27 mouse cellular contexts compared by ENCODE assay signal in the genomic region with DNA sequence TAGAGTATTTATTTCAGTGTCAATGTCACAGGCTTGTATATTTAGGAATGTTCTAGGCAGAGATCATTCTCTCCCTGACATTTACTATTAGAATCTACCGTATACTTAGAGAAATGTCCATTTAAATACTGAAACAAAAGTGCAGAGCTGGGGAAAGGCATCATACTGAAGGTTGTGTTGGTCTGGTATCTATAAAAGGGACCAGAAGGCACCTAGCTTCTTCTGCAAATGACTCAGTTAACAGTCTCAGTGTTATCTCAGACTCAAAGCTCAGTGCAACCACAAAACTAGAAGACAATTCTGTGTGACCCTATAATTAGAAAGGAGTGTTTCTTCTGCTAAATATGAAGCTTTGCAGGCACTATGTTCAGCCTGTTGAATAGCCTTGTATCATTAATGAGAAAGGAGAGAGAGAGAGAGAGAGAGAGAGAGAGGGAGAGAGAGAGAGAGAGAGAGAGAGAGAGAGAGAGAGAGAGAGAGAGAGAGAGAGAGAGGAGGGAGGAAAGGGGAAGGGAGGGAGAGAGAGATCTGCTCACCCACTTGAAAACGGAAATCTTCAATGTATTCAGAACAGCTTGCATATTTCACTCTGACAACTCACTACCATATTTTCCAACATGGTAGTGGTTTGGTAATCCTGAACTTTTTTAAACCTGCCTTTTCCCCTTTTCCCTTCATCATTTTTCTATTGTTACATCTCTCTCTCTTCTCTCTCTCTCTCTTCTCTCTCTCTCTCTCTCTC. TPM values are rescaled to one million over a fixed set of nuclear protein-coding genes. Genes with fewer than 3 reads are reported as not detected.
A peak's percentile ranks its signal among the peaks of the same experiment; 100 is the strongest.
DNase-seq lines count a peak whose midpoint lies in the region; ATAC-seq and TF ChIP-seq lines count a peak whose summit lies in the region.
"Had no signal": no experiment of that assay in that cellular context is flagged by ENCODE, and none has a peak within 500 bp of the region (broad histone marks: within the 10 kb centered on the region; RNA-seq: fewer than 3 reads in every experiment).

A gene (plus strand): TSS at position 393 of the 742 bp plus-strand sequence.

- peak within 1 kb of the TSS; percentile 79 for H3K27ac ChIP-seq in MEL (ENCODE audit: control insufficient read depth, low read depth, low read length)
- no peak within 1 kb of the TSS for H3K27ac ChIP-seq in cerebellum, adult 2 months (ENCODE audit: insufficient read depth, low read length)
- H3K27ac ChIP-seq: embryonic facial prominence, embryonic 12.5 days; forebrain, embryonic 13.5 days; heart, embryonic 13.5 days; hindbrain, embryonic 13.5 days; intestine, embryonic 15.5 days; midbrain, embryonic 13.5 days had no signal

- ATAC-seq in megakaryocyte, adult 5-6 weeks (ENCODE audit: poor library complexity, severe bottlenecking), result peak; percentile 15; the same call in 1 of the 2 replicates
- ATAC-seq: forebrain, embryonic 13.5 days; intestine, embryonic 15.5 days; midbrain, embryonic 13.5 days; Patski had no signal

- TF ChIP-seq POLR2A in MEL (IDR thresholded peaks at IDR 0.05; ENCODE audit: control insufficient read depth in 1 of 2, insufficient read depth in 1 of 2, low read depth in 1 of 2, low read length in 2 of 2, poor library complexity in 1 of 2), result no peak
- TF ChIP-seq POLR2A in cerebellum, adult 2 months (IDR thresholded peaks at IDR 0.05; ENCODE audit: borderline replicate concordance, insufficient read depth, low read length), result no peak

- H3K4me1 ChIP-seq in MEL (ENCODE audit: control insufficient read depth in 1 of 2, insufficient read depth in 2 of 2, low read length in 2 of 2), result peaks cover 3 to 18% of the 10 kb centered on the region in 2 experiments; a peak in 3 of 4 replicates
- no peaks in the 10 kb centered on the region for H3K4me1 ChIP-seq in cerebellum, adult 2 months (ENCODE audit: control insufficient read depth, insufficient read depth, low read length)
- H3K4me1 ChIP-seq: embryonic facial prominence, embryonic 12.5 days; forebrain, embryonic 13.5 days; heart, embryonic 13.5 days; hindbrain, embryonic 13.5 days; intestine, embryonic 15.5 days; midbrain, embryonic 13.5 days had no signal

- peak; percentile 52 for DNase-seq in CD4-positive, CD25-positive, alpha-beta regulatory T cell, adult 2 months (ENCODE audit: low read depth, low spot score)
- peak; percentile 63 for DNase-seq in MEL (ENCODE audit: low read depth, low spot score)
- DNase-seq in splenic B cell, adult 2 months (ENCODE audit: low read depth, low spot score), result peak; percentile 28
- DNase-seq in cerebellum, adult 11-12 months, result no peak
- DNase-seq in cerebellum, adult 2 months, result no peak
- no peak for DNase-seq in natural killer cell, adult 2 months (ENCODE audit: low spot score in 2 of 2)
- DNase-seq: cerebellum, adult 9-11 months; gastrocnemius, postnatal 10 days; heart, adult 11 months; kidney, postnatal 4 days; lung, adult 2 months; lung, postnatal 4 days; right cerebral cortex, postnatal 4 days had no signal

- TF ChIP-seq RAD21 in MEL (IDR thresholded peaks at IDR 0.05; ENCODE audit: low read depth, low read length), result no peak

- H3K9ac ChIP-seq in MEL (ENCODE audit: control insufficient read depth, low read depth, low read length, poor library complexity, severe bottlenecking), result peak within 1 kb of the TSS; percentile 55
- H3K9ac ChIP-seq: embryonic facial prominence, embryonic 12.5 days; forebrain, embryonic 13.5 days; heart, embryonic 13.5 days; hindbrain, embryonic 13.5 days; intestine, embryonic 15.5 days; midbrain, embryonic 13.5 days had no signal

- TF ChIP-seq CTCF in MEL (IDR thresholded peaks at IDR 0.05 in 2 of 3, conservative IDR thresholded peaks at IDR 0.05 in 1 of 3; ENCODE audit: control insufficient read depth in 1 of 3, insufficient read depth in 1 of 3, low read depth in 2 of 3, low read length in 3 of 3, poor library complexity in 1 of 3, severe bottlenecking in 1 of 3), result no peak
- TF ChIP-seq CTCF in cerebellum, adult 2 months (IDR thresholded peaks at IDR 0.05; ENCODE audit: borderline replicate concordance, insufficient read depth, low read depth, low read length), result no peak

- H3K79me2 ChIP-seq in MEL (ENCODE audit: control insufficient read depth, insufficient read depth, low read length, poor library complexity), result no peaks in the 10 kb centered on the region

- peak; percentile 20 to 66; a peak in 2 of 4 replicates for TF ChIP-seq EP300 in MEL (IDR thresholded peaks at IDR 0.05; ENCODE audit: low read depth in 1 of 2, low read length in 2 of 2)

- H3K9me3 ChIP-seq in MEL (replicated peaks; ENCODE audit: insufficient read depth, low read length), result no peaks in the 10 kb centered on the region
- H3K9me3 ChIP-seq: embryonic facial prominence, embryonic 12.5 days; forebrain, embryonic 13.5 days; heart, embryonic 13.5 days; hindbrain, embryonic 13.5 days; intestine, embryonic 15.5 days; midbrain, embryonic 13.5 days had no signal

- H3K4me3 ChIP-seq in MEL (ENCODE audit: control insufficient read depth in 1 of 2, insufficient read depth in 1 of 2, low read depth in 2 of 2, low read length in 2 of 2), result peak within 1 kb of the TSS; percentile 48 to 71
- H3K4me3 ChIP-seq in cerebellum, adult 2 months (replicated peaks; ENCODE audit: insufficient read depth, low read depth, low read length), result no peak within 1 kb of the TSS
- H3K4me3 ChIP-seq: embryonic facial prominence, embryonic 12.5 days; erythroblast, embryonic 14.5 days; forebrain, embryonic 13.5 days; heart, embryonic 13.5 days; hindbrain, embryonic 13.5 days; intestine, embryonic 15.5 days; midbrain, embryonic 13.5 days; myocyte had no signal

- no peaks in the 10 kb centered on the region for H3K27me3 ChIP-seq in MEL (ENCODE audit: control insufficient read depth in 1 of 2, insufficient read depth in 2 of 2, low read length in 2 of 2)
- no peaks in the 10 kb centered on the region for H3K27me3 ChIP-seq in splenic B cell, adult 2 months (ENCODE audit: control insufficient read depth, insufficient read depth, low read length, poor library complexity, severe bottlenecking)
- H3K27me3 ChIP-seq in cerebellum, adult 2 months (ENCODE audit: control insufficient read depth, insufficient read depth, low read length), result no peaks in the 10 kb centered on the region
- H3K27me3 ChIP-seq: embryonic facial prominence, embryonic 12.5 days; forebrain, embryonic 13.5 days; heart, embryonic 13.5 days; hindbrain, embryonic 13.5 days; intestine, embryonic 15.5 days; midbrain, embryonic 13.5 days had no signal

- 58% methylated on average over 2 of the region's 2 CpGs for WGBS in cerebellum, adult 2 months

- H3K36me3 ChIP-seq in MEL (ENCODE audit: control insufficient read depth in 1 of 2, insufficient read depth in 2 of 2, low read length in 2 of 2), result peaks cover 0 to 21% of the 10 kb centered on the region in 2 experiments; a peak in 2 of 4 replicates
- H3K36me3 ChIP-seq in splenic B cell, adult 2 months (ENCODE audit: control insufficient read depth, insufficient read depth, low read length, poor library complexity, severe bottlenecking), result no peaks in the 10 kb centered on the region
- H3K36me3 ChIP-seq: embryonic facial prominence, embryonic 12.5 days; heart, embryonic 13.5 days; hindbrain, embryonic 13.5 days; intestine, embryonic 15.5 days; midbrain, embryonic 13.5 days had no signal

TF ChIP-seq in MEL, 35 proteins besides CTCF, POLR2A, EP300 and RAD21:
- TF ChIP-seq MYB (IDR thresholded peaks at IDR 0.05; ENCODE audit: low read depth, low read length), result peak; percentile 43; the same call in 1 of the 2 replicates
- no peak for TF ChIP-seq CHD1 (IDR thresholded peaks at IDR 0.05; ENCODE audit: low read depth, low read length)
- TF ChIP-seq JUND (IDR thresholded peaks at IDR 0.05; ENCODE audit: low read depth, low read length), result peak; percentile 81; the same call in 1 of the 2 replicates
- TF ChIP-seq RCOR1 (IDR thresholded peaks at IDR 0.05; ENCODE audit: low read depth, low read length), result peak; percentile 46; the same call in 1 of the 2 replicates
- 0 out of 2 replicates have a peak, but pooled peaks have one; percentile 46 for TF ChIP-seq ETS1 (IDR thresholded peaks at IDR 0.05; ENCODE audit: low read depth, low read length)
- TF ChIP-seq MEF2A (IDR thresholded peaks at IDR 0.05; ENCODE audit: extremely low read depth, insufficient replicate concordance, low read depth, low read length, poor library complexity, severe bottlenecking), result no peak
- TF ChIP-seq TCF12 (IDR thresholded peaks at IDR 0.05; ENCODE audit: low read depth, low read length), result peak; percentile 43
- no peak for TF ChIP-seq BHLHE40 (IDR thresholded peaks at IDR 0.05; ENCODE audit: borderline replicate concordance, low read depth, low read length)
- peak; percentile 52; the same call in 1 of the 2 replicates for TF ChIP-seq TBP (IDR thresholded peaks at IDR 0.05; ENCODE audit: low read depth, low read length)
- TF ChIP-seq GATA1 (IDR thresholded peaks at IDR 0.05; ENCODE audit: low read depth, low read length), result 0 out of 2 replicates have a peak, but pooled peaks have one; percentile 22

RNA-seq across cellular contexts. Expression of the gene that starts here (rescaled TPM):
- total RNA-seq in MEL (2012; rRNA removed), result 1.1 and 2.6 TPM in 2 replicates
- polyA plus RNA-seq in MEL (2012; ENCODE audit: insufficient read depth in 1 of 2, insufficient read length in 2 of 2, low read depth in 1 of 2, low replicate concordance in 2 of 2, missing spikeins in 1 of 2), result 1 to 10 TPM in 1 of 2 experiments, not detected in 1; 2.8 TPM
- total RNA-seq in megakaryocyte, adult 5-6 weeks (2015), result 0.22 and 3.5 TPM in 2 replicates
- 0.95 and 1.5 TPM in 2 replicates for total RNA-seq in megakaryocyte, adult 5-6 weeks (2017)
- polyA plus RNA-seq in cerebellum, adult 2 months (2012; rRNA removed), result 0.02 TPM in 1 of 2 replicates, not detected in the other
- total RNA-seq: layer of hippocampus, postnatal 10 days had no signal
- polyA plus RNA-seq: erythroblast, embryonic 14.5 days; forebrain, embryonic 13.5 days; heart, embryonic 13.5 days; hindbrain, embryonic 13.5 days; kidney, embryonic 14.5 days; limb, embryonic 11.5 days; midbrain, embryonic 13.5 days; myocyte; Patski; testis, adult 2 months had no signal

Comparison
In these comparisons a context has a peak if more than half of its experiments do, and no peak if none do; other contexts are left out.
1. DNase-seq: peak in CD4-positive, CD25-positive, alpha-beta regulatory T cell, adult 2 months (single experiment), MEL (single experiment) and splenic B cell, adult 2 months (single experiment); none in cerebellum, adult 11-12 months (single experiment), cerebellum, adult 2 months (0 of 2) and natural killer cell, adult 2 months (0 of 2).